Mouse (Mus musculus) spleen, postnatal 10 days (tissue): Measurements from ENCODE around the gene Mmaa.

ENCODE experiments used
- DNase-seq, 2 experiments: peaks; one replicate each; pipeline ENCODE4 v3.0.0; 2021 to 2022; ENCODE audit warnings: low spot score in 2 of 2

Gene Mmaa

GRCm38 (mm10) chr8:79288681-79289080 is 6.1 kb downstream of the Mmaa start:
- DNase-seq: no peak

- DNase-seq: no peak
These were observed 6.5 kb downstream of the Mmaa start for GRCm38 (mm10) chr8:79288250-79288649.

- no peak for DNase-seq
These were observed 8.3 kb downstream of the Mmaa start for GRCm38 (mm10) chr8:79286424-79286823.

- no peak for DNase-seq
These were observed 10.1 kb downstream of the Mmaa start for GRCm38 (mm10) chr8:79284626-79285025.

DNA sequence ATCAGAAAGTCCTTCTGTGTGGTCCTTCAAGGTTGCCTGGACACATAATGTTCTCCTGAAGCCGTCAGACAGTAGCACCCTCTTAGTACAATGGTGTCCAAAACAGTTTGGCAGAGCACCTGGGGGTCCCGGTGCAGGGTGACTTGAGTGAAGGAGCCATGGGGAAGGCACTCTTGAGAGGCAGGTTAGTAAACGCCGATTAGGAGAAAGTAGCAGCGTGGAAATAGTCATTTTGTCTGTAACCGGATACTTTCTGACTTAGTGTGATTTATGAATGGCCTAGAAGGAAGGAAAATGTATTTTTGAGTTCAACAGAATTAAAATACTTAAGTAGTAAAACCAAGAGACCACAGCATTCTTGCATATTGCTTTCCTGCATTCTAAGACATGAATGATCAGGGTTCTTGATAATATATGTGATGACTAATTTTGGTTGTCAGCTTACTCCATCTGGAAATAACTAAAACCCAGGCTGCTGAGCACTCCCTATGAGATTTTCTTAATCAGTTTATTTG is 13.3 kb downstream of the Mmaa start:
- DNase-seq: no peak

DNA sequence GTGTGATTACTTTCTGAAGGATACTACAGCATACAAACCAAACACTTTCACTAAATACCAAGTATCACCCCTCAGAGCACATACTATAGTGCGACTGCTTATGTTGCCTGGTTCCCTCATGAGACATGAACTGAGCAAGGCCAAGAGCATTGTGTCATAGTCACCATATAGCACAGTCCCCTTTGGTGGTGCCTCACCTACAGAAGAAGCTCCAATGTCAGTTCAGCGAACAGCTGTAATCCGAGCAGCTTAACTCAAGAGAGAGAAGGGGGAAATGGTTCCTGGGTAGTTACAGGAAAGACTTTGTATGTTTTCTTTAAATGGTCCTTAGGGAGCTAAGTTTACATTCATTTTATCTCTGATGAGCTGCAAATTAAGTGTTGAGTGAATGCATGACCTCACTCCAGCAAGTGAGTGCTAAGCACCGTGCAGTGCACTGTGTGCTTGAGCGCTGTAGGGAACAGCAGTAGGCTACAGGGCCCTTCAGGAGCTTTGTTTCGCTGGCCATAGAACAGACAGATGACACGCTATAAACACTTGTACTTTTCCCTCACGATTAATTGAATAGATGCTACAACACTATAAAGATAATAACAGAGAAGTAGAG is 17.4 kb downstream of the Mmaa start:
- no peak for DNase-seq

DNA sequence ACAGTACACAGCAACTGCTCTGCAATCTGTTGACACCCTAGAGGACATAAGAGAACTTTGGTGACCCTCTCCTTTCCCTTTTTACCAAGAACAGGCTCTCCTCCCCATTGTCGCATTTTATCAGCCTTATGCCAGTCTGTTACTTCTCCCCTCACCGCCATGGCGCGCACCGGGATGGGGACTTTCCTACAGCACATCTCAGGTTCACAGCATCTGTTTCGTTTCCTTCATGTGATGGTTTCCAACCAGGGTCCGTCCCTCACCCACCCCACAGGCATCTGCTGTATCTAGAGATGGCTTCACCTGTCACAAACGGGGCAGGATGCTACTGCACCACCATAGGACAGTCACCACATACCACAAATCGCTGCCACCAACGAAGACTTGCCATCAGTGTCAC is 19.8 kb downstream of the Mmaa start:
- no peak for DNase-seq

GRCm38 (mm10) chr8:79273776-79274175 is 21.0 kb downstream of the Mmaa start:
- DNase-seq: no peak

GRCm38 (mm10) chr8:79272676-79273075 is 22.1 kb downstream of the Mmaa start:
- DNase-seq: no peak

DNA sequence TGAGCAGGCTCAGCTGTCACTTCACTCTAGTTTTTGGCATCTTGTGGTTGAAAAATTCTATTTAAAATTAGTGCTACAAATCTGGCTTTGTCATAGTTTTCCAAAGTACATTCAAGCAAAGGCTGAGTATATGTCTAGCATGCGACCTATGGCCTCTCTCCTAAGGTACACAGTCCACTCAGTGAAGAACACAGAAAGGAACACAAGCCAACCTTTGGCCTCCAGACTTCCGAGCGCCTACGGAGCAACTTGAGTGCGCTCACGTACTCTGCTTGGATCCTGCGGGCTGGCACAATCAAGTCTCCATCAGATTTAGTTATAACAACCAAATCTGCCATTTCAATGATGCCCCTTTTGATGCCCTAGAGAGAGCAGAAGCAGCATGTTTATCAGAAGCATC is 25.8 kb downstream of the Mmaa start:
- DNase-seq: no peak

- no peak for DNase-seq
These were observed 32.8 kb downstream of the Mmaa start for GRCm38 (mm10) chr8:79261920-79262319.

DNA sequence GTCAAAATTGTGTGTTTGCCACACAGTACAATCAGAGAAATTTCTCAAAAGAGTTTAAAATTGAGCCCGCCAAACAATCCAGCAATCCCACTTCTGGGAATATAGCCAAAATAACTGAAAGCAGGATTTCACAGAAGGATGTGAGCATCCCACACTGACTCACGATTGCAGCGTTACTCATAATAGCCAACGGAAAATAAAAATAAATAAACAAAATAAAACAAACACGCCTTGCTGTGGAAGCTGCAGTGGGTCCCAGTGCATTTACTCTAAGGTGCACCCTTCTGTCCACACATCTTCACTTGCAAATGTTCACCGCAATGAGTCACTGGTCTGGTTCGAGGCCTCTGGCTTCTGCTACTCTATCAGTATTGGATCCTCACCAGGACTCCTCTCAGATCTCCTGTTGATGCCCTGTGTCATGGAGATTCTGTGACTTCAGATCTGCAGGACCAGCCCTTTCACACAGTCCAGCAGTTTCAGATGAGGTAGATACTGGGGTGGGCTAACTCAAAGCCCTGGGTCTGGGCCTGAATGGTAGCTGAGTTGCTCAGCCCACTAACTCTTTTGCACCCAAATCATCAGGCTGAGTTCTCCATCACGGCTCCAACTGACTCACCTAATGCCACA is 38.5 kb downstream of the Mmaa start:
- no peak for DNase-seq

DNA sequence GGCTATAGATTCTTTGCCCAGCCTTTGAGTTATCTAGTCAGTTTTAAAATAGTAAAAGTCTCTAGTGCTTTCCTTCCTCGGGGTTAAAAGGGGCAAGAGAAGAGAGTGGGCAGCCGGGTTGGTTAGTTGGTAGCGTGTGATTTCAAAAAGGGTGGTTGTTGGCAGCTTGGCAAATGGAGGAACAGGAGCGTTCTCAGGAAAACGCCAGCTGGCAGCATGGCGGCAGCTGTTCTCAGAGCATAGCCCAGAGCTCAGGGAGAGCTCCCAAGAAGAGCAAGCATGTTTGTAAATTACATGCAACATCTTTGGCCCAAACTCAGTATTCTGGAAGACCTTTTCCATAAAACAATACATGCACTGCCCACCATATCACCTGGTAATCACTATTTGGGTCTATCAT is 41.0 kb downstream of the Mmaa start:
- no peak for DNase-seq

- no peak for DNase-seq
These were observed 46.3 kb downstream of the Mmaa start, which contains the start of gene 1700011L22Rik for GRCm38 (mm10) chr8:79248470-79248869. Gene 1700011L22Rik (minus strand): TSS chr8:79248570.

DNA sequence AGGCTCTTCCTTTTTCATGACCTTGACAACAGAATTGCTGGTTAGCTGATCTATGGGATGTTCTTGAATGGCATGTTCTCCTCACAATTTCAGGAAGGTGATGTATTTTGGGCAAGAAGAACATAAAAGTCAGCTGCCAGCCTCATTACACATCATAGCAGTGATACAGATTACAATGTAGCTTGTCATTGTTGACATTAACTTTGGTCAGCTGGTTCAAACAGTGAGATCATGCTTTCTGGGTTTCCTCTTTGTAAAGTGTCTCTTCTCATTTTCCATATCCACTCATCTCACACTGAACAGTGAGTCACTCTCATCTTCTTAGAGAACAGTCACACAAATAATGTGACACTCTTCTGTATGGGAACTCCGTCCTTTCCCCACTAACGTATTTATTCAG is 51.3 kb downstream of the Mmaa start:
- no peak for DNase-seq

GRCm38 (mm10) chr8:79239996-79240395 is 54.7 kb downstream of the Mmaa start:
- DNase-seq: no peak

DNA sequence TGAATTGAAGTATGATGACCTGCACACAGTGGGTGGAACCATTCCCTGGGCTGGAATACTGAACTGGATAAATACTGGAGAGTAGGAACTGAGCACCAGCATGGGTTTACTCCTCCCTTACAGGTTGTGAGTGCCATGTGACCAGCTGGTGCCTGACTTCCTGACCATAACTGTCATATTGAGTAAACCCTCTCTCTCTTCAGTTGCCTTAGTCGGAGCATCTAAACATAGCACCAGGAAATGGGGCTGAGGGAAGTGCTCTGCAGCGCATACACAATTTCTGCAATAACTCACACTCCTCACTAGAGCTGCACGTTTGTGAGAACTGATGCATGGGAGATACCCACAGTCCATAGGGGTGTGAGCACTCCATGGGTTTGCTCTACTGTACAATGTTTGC is 55.4 kb downstream of the Mmaa start:
- DNase-seq: no peak

GRCm38 (mm10) chr8:79229266-79229888 is 65.4 kb downstream of the Mmaa start:
- no peak for DNase-seq

DNA sequence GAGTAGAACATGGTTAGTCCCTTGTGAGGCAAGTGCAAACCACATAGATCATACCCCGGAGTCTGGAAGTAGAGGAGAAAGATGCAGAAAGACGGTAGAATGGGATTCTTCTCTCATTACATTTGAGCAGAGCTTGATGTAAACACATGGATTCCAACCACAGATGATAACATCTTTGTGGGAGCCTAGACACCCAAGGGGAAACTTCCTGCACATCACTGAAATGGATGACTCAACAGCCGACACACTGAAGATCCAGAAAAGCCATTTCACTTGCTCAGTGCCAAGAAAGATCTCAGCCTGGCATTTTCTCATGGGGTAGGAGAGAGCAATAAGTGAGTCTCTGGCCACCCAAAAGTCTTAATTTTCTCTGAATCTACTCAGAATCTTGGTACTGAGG is 66.8 kb downstream of the Mmaa start:
- DNase-seq: no peak

DNA sequence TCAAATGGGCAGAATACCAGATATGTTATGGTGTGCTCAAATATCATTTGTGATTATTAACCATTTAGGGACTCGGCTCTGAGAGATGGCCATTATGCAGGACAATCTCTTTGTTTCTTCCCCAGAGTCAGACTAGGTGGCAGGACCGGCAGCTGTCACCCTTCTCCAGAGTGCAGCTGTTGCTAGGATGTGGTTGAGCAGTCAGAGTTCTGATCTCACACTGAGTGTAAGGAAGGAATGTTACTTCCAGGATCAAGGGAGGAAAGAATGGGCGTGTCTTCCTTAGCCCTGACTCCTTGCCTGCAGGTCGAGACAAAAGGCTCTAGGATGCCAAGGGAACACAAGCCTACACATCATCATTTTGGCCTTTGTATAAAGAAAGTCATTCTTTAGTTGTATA is 67.5 kb downstream of the Mmaa start:
- DNase-seq: no peak

DNA sequence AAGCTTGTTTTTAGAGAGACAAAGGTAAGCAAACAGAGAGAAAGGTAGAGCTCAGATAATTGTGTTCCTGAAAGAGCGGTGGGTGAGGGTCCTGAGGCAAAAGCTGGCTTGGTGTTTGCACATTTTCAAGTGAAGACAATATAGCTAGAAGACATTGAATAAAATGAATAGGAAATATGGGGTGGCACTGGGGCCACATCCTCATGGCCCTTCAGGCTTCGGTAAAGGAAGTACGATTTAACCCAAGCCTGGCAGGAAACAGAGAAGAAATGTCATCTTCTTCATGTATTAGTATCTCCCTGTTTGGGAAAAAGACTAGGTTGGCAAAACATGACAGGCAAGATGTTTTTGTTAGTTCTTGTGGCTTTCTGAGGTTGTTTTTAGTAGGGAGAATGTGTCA is 68.7 kb downstream of the Mmaa start:
- no peak for DNase-seq

DNA sequence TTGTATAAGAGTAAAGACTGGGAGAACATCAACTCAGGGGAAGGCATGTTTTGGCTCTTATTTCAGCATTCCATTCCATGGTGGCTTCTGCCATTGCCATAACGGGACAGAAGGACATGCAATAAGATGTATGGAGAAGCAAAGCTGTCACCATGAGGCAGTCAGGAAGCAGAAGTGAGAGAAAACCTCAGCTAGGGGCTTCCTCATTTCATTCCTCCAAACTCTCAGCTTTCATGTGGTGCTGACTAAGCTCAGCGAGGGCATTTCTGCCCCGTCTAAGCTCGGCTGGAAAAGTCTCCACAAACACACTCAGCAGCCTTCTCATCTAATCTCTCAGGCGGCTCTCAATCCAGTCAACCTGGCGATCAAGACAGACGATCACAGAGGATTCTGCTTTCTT is 69.2 kb downstream of the Mmaa start:
- DNase-seq: no peak

DNA sequence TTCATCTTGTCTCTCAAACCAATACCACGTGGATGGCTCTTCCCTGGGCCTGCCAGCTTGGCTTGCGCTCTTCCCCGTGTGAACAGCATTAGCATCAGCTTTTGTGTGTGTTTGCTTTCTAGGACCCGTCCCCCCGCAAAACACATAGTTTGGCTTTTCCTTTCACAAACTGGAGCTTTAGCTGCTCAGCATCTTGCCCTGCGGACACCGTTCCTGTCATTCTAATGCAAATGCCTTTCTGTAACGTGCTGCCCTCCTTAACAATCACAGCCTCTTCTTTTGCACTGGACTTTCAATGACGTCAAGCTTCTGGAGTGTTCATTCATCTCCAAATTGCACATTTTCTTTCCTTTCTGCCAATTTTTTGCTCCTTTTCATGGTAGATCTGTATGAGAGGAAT is 70.4 kb downstream of the Mmaa start:
- no peak for DNase-seq
